9 mouse cellular contexts compared by ENCODE assay signal in the genomic region with DNA sequence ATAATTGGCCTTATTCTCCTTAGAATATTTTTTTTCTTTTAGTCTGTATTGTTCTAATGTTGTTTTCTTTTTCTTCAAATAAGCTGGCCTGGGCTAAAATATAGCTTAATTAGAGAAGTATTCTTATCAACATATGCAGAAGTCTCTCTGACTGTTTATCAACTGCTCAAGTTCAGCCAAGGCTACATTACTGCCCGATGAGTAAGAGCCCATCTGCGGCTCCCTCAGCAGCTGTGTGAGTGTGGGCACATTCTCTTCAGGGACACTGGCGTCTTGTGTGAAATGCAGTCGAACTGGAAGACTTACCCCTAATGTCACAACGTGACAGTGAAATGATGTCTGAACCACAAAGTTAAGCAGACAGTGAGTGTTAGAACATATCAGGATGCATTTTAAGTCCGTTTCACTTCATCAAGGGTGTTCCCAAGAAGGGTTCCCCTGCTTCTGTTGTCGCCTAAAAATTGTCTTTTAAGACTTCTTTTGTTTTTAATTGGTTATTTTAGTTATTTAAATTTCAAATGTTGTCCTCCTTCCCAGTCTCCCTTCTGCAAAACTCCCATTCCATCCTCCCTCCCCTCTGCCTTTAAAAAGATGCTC.
DNase-seq lines count a peak whose midpoint lies in the region; ATAC-seq and TF ChIP-seq lines count a peak whose summit lies in the region.
"Had no signal": no experiment of that assay in that cellular context is flagged by ENCODE, and none has a peak within 500 bp of the region (broad histone marks: within the 10 kb centered on the region; RNA-seq: fewer than 3 reads in every experiment).

No protein-coding gene starts in this region.

- H3K4me1 ChIP-seq in G1E (ENCODE audit: insufficient read depth, low read depth, low read length): peaks cover 21% of the 10 kb centered on the region
- peaks cover 11% of the 10 kb centered on the region for H3K4me1 ChIP-seq in heart, embryonic 13.5 days
- H3K4me1 ChIP-seq in midbrain, embryonic 14.5 days (ENCODE audit: control insufficient read depth, insufficient read depth, low read length): no peaks in the 10 kb centered on the region
- H3K4me1 ChIP-seq: neural tube, embryonic 13.5 days had no signal

- H3K4me3 ChIP-seq in G1E (ENCODE audit: low read depth, low read length): peak overlapping the region; percentile 50; the same call in 1 of the 2 replicates
- H3K4me3 ChIP-seq in heart, embryonic 13.5 days: no peak overlapping the region
- no peak overlapping the region for H3K4me3 ChIP-seq in midbrain, embryonic 14.5 days (replicated peaks; ENCODE audit: low read depth, low read length)
- H3K4me3 ChIP-seq: neural tube, embryonic 13.5 days had no signal

- H3K27me3 ChIP-seq in G1E (ENCODE audit: insufficient read depth, low read length): no peaks in the 10 kb centered on the region
- H3K27me3 ChIP-seq in heart, embryonic 13.5 days (replicated peaks): no peaks in the 10 kb centered on the region
- H3K27me3 ChIP-seq in midbrain, embryonic 14.5 days (ENCODE audit: control insufficient read depth, insufficient read depth, low read length): no peaks in the 10 kb centered on the region
- H3K27me3 ChIP-seq: neural tube, embryonic 13.5 days had no signal

- H3K27ac ChIP-seq in heart, embryonic 13.5 days (replicated peaks): no peak overlapping the region
- no peak overlapping the region for H3K27ac ChIP-seq in midbrain, embryonic 14.5 days (replicated peaks; ENCODE audit: low read depth, low read length)
- H3K27ac ChIP-seq: neural tube, embryonic 13.5 days had no signal

- H3K36me3 ChIP-seq in G1E (replicated peaks): no peaks in the 10 kb centered on the region
- H3K36me3 ChIP-seq in heart, embryonic 13.5 days: no peaks in the 10 kb centered on the region
- H3K36me3 ChIP-seq in midbrain, embryonic 14.5 days (ENCODE audit: control insufficient read depth, insufficient read depth, low read length): no peaks in the 10 kb centered on the region
- H3K36me3 ChIP-seq: neural tube, embryonic 13.5 days had no signal

- peak; percentile 99 for ATAC-seq in G1E (ENCODE audit: extremely low read depth, insufficient number of reproducible peaks, low FRiP score, poor library complexity, severe bottlenecking)
- no peak for ATAC-seq in heart, embryonic 13.5 days (ENCODE audit: extremely low read depth, insufficient number of reproducible peaks, low FRiP score, low TSS enrichment)
- no peak for ATAC-seq in midbrain, embryonic 14.5 days (ENCODE audit: low FRiP score, low TSS enrichment)
- ATAC-seq in granulocyte monocyte progenitor cell, adult 5-6 weeks (replicated peaks; ENCODE audit: poor library complexity, severe bottlenecking): no peak

- H3K9ac ChIP-seq in heart, embryonic 13.5 days: no peak overlapping the region
- no peak overlapping the region for H3K9ac ChIP-seq in midbrain, embryonic 14.5 days (replicated peaks; ENCODE audit: low read length)
- H3K9ac ChIP-seq: neural tube, embryonic 13.5 days had no signal

- no peak for TF ChIP-seq CTCF in G1E (IDR thresholded peaks at IDR 0.05; ENCODE audit: low read depth, low read length)

- DNase-seq in frontal cortex, adult 2 months (ENCODE audit: extremely low spot score in 1 of 2, low spot score in 1 of 2): peak; percentile 8 to 47
- no peak for DNase-seq in frontal cortex, postnatal 25 days (ENCODE audit: low spot score in 2 of 2)
- DNase-seq in G1E (ENCODE audit: low spot score) (peak; percentile 13), MN1 (ENCODE audit: low spot score) (no peak)
- DNase-seq in lung, postnatal 10 days: peak; percentile 14
- no peak for DNase-seq in midbrain, embryonic 14.5 days

- H3K9me3 ChIP-seq in G1E (replicated peaks): no peaks in the 10 kb centered on the region
- H3K9me3 ChIP-seq in heart, embryonic 13.5 days: no peaks in the 10 kb centered on the region
- no peaks in the 10 kb centered on the region for H3K9me3 ChIP-seq in midbrain, embryonic 14.5 days (ENCODE audit: control insufficient read depth, low read length)
- H3K9me3 ChIP-seq: neural tube, embryonic 13.5 days had no signal

- WGBS in heart, embryonic 13.5 days: 21% methylated on average over 7 of the region's 7 CpGs
- 77% methylated on average over 7 of the region's 7 CpGs for WGBS in midbrain, embryonic 14.5 days

- peak overlapping the region; percentile 22; the same call in 1 of the 2 replicates for H3K4me2 ChIP-seq in heart, embryonic 13.5 days
- no peak overlapping the region for H3K4me2 ChIP-seq in midbrain, embryonic 14.5 days (ENCODE audit: low read length)
- H3K4me2 ChIP-seq: neural tube, embryonic 13.5 days had no signal

Comparison
In these comparisons a context has a peak if more than half of its experiments do, and no peak if none do; other contexts are left out.
1. DNase-seq: peak in frontal cortex, adult 2 months (2 of 2), G1E (single experiment) and lung, postnatal 10 days (single experiment); none in frontal cortex, postnatal 25 days (0 of 2), midbrain, embryonic 14.5 days (single experiment) and MN1 (single experiment).